Mouse (Mus musculus): Measurements from ENCODE around the gene Elmod2.

GRCm38 (mm10) chr8:83342076-83342475 is 9.8 kb upstream of the Elmod2 start:
- no peak for TF ChIP-seq POLR2A (IDR thresholded peaks at IDR 0.05; ENCODE audit: low read depth, low read length)
- no peak for TF ChIP-seq CTCF (conservative IDR thresholded peaks at IDR 0.05; ENCODE audit: insufficient read depth, insufficient read length, low read depth, low read length)

All from kidney, adult 2 months (tissue).